Mouse (Mus musculus) bone marrow, adult 2 months (tissue): ENCODE data around the gene Ubxn6. TPM values are rescaled to one million over a fixed set of nuclear protein-coding genes. Genes with fewer than 3 reads are reported as not detected.
"Not testable (repeated sequence)": the region's sequence is repeated elsewhere in the genome, so short reads cannot be mapped to it uniquely, and the experiment has no call there.

Experiments used
- H3K27ac ChIP-seq: fragments of 200-500 bp; 2 replicates; pipeline ENCODE4 v1.5.1; 2012; ENCODE audit warnings: low read depth, mild to moderate bottlenecking, control low read depth, inconsistent platforms, low read length; ENCODE audit not compliant: control insufficient read depth, poor library complexity, insufficient read depth
- H3K4me1 ChIP-seq: fragments of 200-500 bp; 2 replicates; pipeline ENCODE4 v1.6.1; 2011; ENCODE audit warnings: low read length; ENCODE audit not compliant: control insufficient read depth, insufficient read depth
- H3K4me3 ChIP-seq: fragments of 200-500 bp; replicated peaks from 2 replicates; pipeline ENCODE3; 2011; ENCODE audit warnings: mild to moderate bottlenecking, low read depth, low read length, control low read depth; ENCODE audit not compliant: control insufficient read depth
- CTCF ChIP-seq: fragments of 200-500 bp; IDR thresholded peaks from 2 replicates; pipeline ENCODE4 v1.5.1; 2011; ENCODE audit warnings: low read length, control low read depth; ENCODE audit not compliant: control insufficient read depth, insufficient read depth
- POLR2A ChIP-seq: fragments of 200-500 bp; IDR thresholded peaks from 2 replicates; pipeline ENCODE4 v1.6.1; 2011; ENCODE audit warnings: low read depth, mild to moderate bottlenecking, control low read depth, low read length, borderline replicate concordance; ENCODE audit not compliant: control insufficient read depth
- WGBS: fragments of 180-500 bp; shearing (Covaris S2); methylation state at CpG from one replicate; pipeline ENCODE4 v1.1.7; 2018; 5-methylcytosine and 5-hydroxymethylcytosine counted together
- polyA plus RNA-seq: library from polyadenylated mRNA; stranded (reverse); fragments of >200 nt; gene quantifications from 2 replicates; pipeline ENCODE4 v1.2.4, GENCODE M21; 2011; ENCODE audit warnings: low replicate concordance; ENCODE audit not compliant: missing spikeins, insufficient read depth, insufficient read length

Ubxn6 gene
- polyA plus RNA-seq, 1 experiment, result 41.7 TPM

DNA sequence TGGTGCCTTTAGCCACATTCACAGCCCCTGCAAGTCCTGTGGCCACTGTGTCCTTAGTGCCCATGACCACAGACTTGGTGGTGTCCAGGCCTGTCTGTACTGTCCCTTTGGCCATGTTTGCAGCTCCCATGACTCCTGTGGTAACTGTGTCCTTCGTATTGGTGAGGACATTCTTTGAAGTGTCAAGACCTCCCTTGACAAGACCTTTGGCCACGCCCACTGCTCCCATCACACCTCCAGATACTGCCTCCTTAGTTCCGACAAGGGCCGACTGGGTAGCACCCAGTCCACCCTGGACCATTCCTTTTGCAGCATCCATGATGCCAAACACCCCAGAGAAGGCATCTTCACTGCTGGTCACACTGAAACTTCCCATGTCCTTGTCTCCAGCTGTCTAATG lies 32.2 kb upstream of the Ubxn6 start:
- Histone ChIP-seq H3K27ac (no peak overlapping the region), H3K4me1 (no peaks in the 10 kb centered on the region; the same call in 1 of the 2 replicates), H3K4me3 (no peak overlapping the region)
- TF ChIP-seq POLR2A, result no peak
- no peak for TF ChIP-seq CTCF
- 81% methylated on average over 4 of the region's 4 CpGs for WGBS

DNA sequence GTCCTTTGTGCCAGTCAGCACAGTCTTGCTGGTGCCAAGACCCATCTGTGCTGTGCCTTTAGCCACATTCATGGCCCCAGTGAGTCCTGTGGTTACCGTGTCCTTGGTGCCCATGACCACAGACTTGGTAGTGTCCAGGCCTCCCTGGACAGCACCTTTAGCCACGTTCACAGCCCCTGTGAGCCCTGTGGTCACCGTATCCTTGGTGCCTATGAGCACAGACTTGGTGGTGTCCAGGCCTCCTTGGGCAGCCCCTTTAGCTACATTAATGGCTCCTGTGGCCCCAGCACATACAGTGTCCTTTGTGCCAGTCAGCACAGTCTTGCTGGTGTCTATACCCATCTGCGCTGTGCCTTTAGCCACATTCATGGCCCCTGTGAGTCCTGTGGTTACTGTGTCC lies 31.6 kb upstream of the Ubxn6 start:
- H3K4me3 ChIP-seq, H3K4me1 ChIP-seq, H3K27ac ChIP-seq: not testable (repeated sequence)
- WGBS, result 92% methylated on average over 4 of the region's 4 CpGs

DNA sequence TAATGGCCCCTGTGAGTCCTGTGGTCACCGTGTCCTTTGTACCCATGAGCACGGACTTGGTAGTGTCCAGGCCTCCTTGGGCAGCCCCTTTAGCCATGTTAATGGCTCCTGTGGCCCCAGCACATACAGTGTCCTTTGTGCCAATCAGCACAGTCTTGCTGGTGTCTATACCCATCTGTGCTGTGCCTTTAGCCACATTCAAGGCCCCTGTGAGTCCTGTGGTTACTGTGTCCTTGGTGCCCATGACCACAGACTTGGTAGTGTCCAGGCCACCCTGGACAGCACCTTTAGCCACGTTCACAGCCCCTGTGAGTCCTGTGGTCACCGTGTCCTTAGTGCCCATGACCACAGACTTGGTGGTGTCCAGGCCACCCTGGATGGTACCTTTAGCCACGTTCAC lies 30.0 kb upstream of the Ubxn6 start:
- not testable (repeated sequence) for H3K4me3 ChIP-seq, H3K4me1 ChIP-seq, H3K27ac ChIP-seq
- WGBS, result 85% methylated on average over 2 of the region's 5 CpGs

DNA sequence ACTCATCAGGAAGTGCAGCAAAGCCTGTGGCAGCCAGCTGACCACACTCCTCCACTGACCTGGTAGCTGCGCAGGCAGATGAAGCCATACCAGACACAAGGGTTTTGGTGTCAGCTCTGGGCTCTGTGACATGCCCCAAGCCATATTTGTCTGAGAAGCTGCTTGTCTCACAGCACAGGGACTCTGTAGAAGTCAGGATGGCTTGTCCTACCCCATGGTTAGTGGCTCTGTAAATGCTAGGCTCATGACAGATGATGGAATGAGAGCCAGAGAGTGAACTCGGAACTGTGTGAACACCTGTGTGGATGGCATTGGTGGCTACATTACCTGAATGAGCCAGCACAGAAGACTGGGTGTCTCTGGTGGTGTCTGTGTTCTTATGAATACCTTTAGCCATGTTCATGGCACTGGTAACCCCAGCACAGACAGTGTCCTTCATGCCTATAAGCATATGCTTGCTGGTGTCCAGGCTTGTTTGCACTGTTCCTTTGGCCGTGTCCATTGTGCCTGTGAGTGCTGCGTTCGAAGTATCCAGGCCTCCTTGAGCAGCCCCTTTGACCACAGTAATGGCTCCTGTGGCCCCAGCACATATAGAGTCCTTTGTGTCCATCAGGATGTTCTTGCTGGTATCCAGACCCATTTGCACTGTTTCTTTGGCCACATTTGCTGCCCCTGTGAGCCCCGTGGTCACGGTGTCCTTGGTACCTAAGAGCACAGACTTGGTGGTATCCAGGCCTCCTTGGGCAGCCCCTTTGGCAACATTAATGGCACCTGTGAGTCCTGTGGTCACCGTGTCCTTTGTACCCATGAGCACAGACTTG lies 28.8 kb upstream of the Ubxn6 start:
- no peak overlapping the region for H3K4me3 ChIP-seq
- H3K4me1 ChIP-seq, result no peaks in the 10 kb centered on the region; the same call in 1 of the 2 replicates
- no peak overlapping the region for H3K27ac ChIP-seq
- WGBS, result 91% methylated on average over 8 of the region's 8 CpGs
- no peak for TF ChIP-seq CTCF
- no peak for TF ChIP-seq POLR2A

DNA sequence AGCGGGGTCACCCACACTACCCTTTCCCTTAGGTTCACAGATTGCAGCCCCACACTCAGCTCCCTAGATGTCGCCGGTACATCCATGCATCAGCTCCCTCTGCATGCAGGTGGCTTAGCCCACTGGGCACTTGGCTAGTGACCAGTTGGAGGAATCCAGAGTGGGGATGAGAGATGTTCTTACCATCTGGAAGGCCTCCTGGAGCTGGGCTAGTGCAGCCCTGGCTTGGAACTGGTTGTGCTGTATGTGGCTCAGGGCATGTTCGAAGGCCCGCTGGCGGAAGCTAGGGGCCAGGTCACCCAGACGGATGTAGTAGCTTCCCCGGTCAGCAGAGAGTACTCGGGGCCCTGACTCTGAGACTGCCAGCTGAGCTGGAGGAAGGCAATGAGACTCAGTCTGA lies 28.1 kb upstream of the Ubxn6 start:
- Histone ChIP-seq H3K4me1 (no peaks in the 10 kb centered on the region; the same call in 1 of the 2 replicates), H3K4me3 (no peak overlapping the region), H3K27ac (no peak overlapping the region)
- 94% methylated on average over 9 of the region's 9 CpGs for WGBS
- TF ChIP-seq POLR2A (no peak), CTCF (no peak)

DNA sequence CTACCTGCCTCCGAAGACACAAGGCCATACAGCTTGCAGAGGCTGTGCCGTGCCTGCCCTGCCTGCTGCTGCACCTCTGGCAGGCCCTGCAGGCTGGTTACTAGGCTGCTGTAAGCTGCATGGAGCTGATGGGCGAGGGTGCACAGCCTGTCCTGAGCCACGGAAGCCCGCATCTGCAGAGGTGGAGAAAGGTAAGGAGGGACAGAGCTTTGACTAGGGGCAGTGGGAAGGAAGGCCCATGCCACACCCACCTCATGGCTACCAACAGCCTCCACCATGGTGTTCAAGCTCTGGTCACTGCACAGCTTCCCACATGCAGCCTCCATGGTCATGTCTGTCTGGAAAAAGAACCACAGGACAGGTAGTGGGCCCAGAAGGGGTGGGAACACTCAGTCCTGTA lies 27.3 kb upstream of the Ubxn6 start:
- Histone ChIP-seq H3K4me3 (no peak overlapping the region), H3K4me1 (no peaks in the 10 kb centered on the region; the same call in 1 of the 2 replicates), H3K27ac (no peak overlapping the region)
- WGBS, result 91% methylated on average over 5 of the region's 5 CpGs
- TF ChIP-seq CTCF, result no peak
- no peak for TF ChIP-seq POLR2A

DNA sequence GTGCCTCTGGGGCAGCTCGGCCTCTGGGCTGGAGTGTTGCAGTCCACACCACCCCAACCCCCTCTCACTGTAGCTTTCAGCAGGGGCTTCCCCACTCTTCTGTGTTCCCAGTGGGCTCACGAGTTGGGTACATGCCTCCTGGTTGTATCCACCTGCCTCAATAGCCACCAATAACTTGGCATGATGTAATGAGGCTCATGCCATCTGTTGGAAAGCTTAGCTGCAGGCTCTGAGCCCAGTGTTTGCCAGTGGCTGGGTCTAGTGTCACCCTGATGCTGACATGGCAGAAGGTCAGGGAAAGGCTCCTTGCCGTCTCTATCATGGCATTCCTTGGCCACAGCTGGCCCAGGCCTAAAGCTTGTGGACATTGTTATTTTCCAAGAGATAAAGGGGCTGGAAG lies 26.0 kb upstream of the Ubxn6 start:
- TF ChIP-seq POLR2A, result no peak
- TF ChIP-seq CTCF, result no peak
- H3K4me3 ChIP-seq, result no peak overlapping the region
- WGBS, result 84% methylated on average over 3 of the region's 3 CpGs
- H3K27ac ChIP-seq, result no peak overlapping the region
- no peaks in the 10 kb centered on the region; the same call in 1 of the 2 replicates for H3K4me1 ChIP-seq

DNA sequence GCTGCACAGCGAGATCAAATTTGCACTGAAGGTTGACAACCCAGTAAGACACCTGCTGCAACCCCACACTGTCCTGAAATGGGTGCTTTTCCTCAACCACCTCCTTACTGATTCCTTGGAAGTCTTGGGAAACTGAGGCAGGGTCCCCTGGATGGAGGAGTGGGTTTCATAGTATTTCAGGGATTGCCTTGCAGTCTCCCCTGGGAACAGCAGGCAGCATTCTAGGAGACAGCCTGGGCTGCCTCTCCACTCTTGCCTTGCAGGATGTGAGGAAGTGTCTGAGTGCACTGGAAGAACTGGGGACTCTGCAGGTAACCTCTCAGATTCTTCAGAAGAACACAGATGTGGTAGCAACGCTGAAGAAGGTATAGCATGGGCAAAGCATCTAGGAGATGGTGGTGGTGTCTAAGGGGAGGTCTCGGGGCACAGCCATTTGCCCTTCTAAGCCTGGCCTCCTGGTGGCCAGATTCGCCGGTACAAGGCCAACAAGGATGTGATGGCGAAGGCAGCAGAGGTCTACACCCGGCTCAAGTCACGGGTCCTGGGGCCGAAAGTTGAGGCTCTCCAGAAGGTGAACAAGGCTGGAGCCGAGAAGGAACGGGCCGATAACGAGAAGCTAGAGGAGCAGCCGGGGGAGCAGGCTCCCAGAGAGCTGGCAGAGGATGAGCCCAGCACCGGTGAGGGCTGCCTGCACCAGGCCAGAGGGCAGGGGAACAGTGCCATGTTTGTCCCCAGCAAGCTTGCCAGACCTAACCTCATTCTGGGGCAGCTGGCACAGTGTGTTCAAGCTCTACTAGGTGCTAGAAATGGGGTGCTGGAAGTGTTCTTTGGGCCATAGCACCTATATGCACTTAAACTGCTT lies 24.1 kb upstream of the Ubxn6 start:
- 92% methylated on average over 15 of the region's 15 CpGs for WGBS
- Histone ChIP-seq H3K27ac (no peak overlapping the region), H3K4me3 (no peak overlapping the region), H3K4me1 (no peaks in the 10 kb centered on the region; the same call in 1 of the 2 replicates)
- TF ChIP-seq CTCF (no peak), POLR2A (no peak)
